10 mouse cellular contexts compared by ENCODE assay signal in the genomic region with DNA sequence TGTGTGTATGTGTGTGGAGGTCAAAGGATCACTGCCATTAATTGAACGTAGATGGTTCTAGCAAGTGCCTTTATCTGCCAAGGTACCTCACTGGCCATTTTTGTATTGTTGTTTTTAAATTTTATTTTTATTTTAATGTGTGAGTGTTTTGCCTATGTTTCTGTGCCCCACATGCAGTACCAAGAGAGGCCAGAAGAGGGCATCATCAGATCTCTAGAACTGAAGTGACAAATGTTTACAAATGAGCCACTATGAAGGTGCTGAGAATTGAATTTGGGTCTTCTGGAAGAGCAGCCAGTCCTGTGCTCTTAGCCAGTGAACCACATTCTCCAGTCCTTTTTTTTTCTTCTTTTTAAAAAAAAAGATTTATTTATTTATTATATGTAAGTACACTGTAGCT. TPM values are rescaled to one million over a fixed set of nuclear protein-coding genes. Genes with fewer than 3 reads are reported as not detected.
DNase-seq lines count a peak whose midpoint lies in the region; ATAC-seq and TF ChIP-seq lines count a peak whose summit lies in the region.
"Had no signal": no experiment of that assay in that cellular context is flagged by ENCODE, and none has a peak within 500 bp of the region (broad histone marks: within the 10 kb centered on the region; RNA-seq: fewer than 3 reads in every experiment).

No protein-coding gene starts in this region.

- H3K27me3 ChIP-seq in neural tube, embryonic 11.5 days (ENCODE audit: control insufficient read depth, insufficient read depth, low read length), result peaks cover 6% of the 10 kb centered on the region; the same call in 1 of the 2 replicates
- H3K27me3 ChIP-seq: lung, embryonic 15.5 days had no signal

- no peaks in the 10 kb centered on the region for H3K4me1 ChIP-seq in neural tube, embryonic 11.5 days (ENCODE audit: control insufficient read depth, insufficient read depth, low read length)

- peak; percentile 65 for DNase-seq in cerebellum, adult 9-10 months
- no peak for DNase-seq in cerebellum, adult 9-11 months
- DNase-seq in left cerebral cortex, adult 2 months (ENCODE audit: extremely low spot score in 1 of 2, low spot score in 2 of 2), result peak in 1 of 2 experiments; percentile 30
- DNase-seq in left cerebral cortex, postnatal 36 days (ENCODE audit: low spot score in 2 of 2), result no peak
- DNase-seq in MN1 (ENCODE audit: low spot score), result peak; percentile 64
- DNase-seq in neural tube, embryonic 11.5 days (ENCODE audit: low spot score), result peak; percentile 46
- DNase-seq in ovary, postnatal 10 days (ENCODE audit: low spot score), result no peak

- H3K4me2 ChIP-seq in neural tube, embryonic 11.5 days (ENCODE audit: low read depth), result no peak overlapping the region
- H3K4me2 ChIP-seq: lung, embryonic 15.5 days had no signal

- peak; percentile 86 for TF ChIP-seq CTCF in left cerebral cortex, adult 2 months (IDR thresholded peaks at IDR 0.05)

- H3K9me3 ChIP-seq in neural tube, embryonic 11.5 days (ENCODE audit: control insufficient read depth, low read length), result no peaks in the 10 kb centered on the region
- H3K9me3 ChIP-seq: lung, embryonic 15.5 days had no signal

- no peak overlapping the region for H3K27ac ChIP-seq in left cerebral cortex, adult 2 months
- H3K27ac ChIP-seq in neural tube, embryonic 11.5 days (ENCODE audit: low read depth, low read length), result no peak overlapping the region
- H3K27ac ChIP-seq: lung, embryonic 15.5 days had no signal

- ATAC-seq in erythroblast, adult 5-6 weeks (replicated peaks; ENCODE audit: low FRiP score, poor library complexity, severe bottlenecking), result peak; percentile 57; the same call in 1 of the 2 replicates
- no peak for ATAC-seq in neural tube, embryonic 11.5 days (ENCODE audit: insufficient read depth, low FRiP score, low TSS enrichment)

- intact Hi-C loops in left cerebral cortex, adult 2 months (cut with DNase I), result no loop called here
- intact Hi-C loops in left cerebral cortex, postnatal 36 days (cut with DNase I), result no loop called here

- H3K36me3 ChIP-seq in neural tube, embryonic 11.5 days (ENCODE audit: control insufficient read depth, insufficient read depth, low read length), result no peaks in the 10 kb centered on the region
- H3K36me3 ChIP-seq: lung, embryonic 15.5 days had no signal

- H3K9ac ChIP-seq in neural tube, embryonic 11.5 days (ENCODE audit: low read length), result no peak overlapping the region
- H3K9ac ChIP-seq: lung, embryonic 15.5 days had no signal

- no peak overlapping the region for H3K4me3 ChIP-seq in left cerebral cortex, adult 2 months
- no peak overlapping the region for H3K4me3 ChIP-seq in neural tube, embryonic 11.5 days (ENCODE audit: low read depth, low read length)
- H3K4me3 ChIP-seq: lung, embryonic 15.5 days had no signal

- WGBS in neural tube, embryonic 11.5 days, result 47% methylated on average over 1 of the region's 1 CpGs

RNA-seq across cellular contexts. Expression of a gene that starts 5.5 kb away (rescaled TPM):
- total RNA-seq in left cerebral cortex, adult 2 months (2021), result 1 to 10 TPM; 1.3 to 1.5 TPM
- 1 to 10 TPM; 1.4 TPM for total RNA-seq in left cerebral cortex, postnatal 36 days (2021)
- total RNA-seq in erythroblast, adult 5-6 weeks (2015; ENCODE audit: low replicate concordance), result 6.0 and 6.3 TPM in 2 replicates
- total RNA-seq in erythroblast, adult 5-6 weeks (2017; ENCODE audit: low replicate concordance), result 0.56 TPM in 1 of 2 replicates, not detected in the other
- 1.8 TPM in 2 replicates for polyA plus RNA-seq in neural tube, embryonic 11.5 days (2014; fragmentation: Nextera tagmentation; extraction: Ambion mirVana)

RNA-seq across cellular contexts. Expression of a gene that starts 11.1 kb away (rescaled TPM):
- not detected for total RNA-seq in left cerebral cortex, adult 2 months (2021)
- not detected for total RNA-seq in left cerebral cortex, postnatal 36 days (2021)
- not detected in 2 replicates for total RNA-seq in erythroblast, adult 5-6 weeks (2015; ENCODE audit: low replicate concordance)
- not detected in 2 replicates for total RNA-seq in erythroblast, adult 5-6 weeks (2017; ENCODE audit: low replicate concordance)
- polyA plus RNA-seq in neural tube, embryonic 11.5 days (2014; fragmentation: Nextera tagmentation; extraction: Ambion mirVana), result not detected in 2 replicates
- total RNA-seq: gastrocnemius, postnatal 36 days had no signal
- polyA plus RNA-seq: lung, embryonic 15.5 days had no signal

RNA-seq across cellular contexts. Expression of a gene that starts 25.8 kb away (rescaled TPM):
- total RNA-seq in left cerebral cortex, adult 2 months (2021), result 1 to 10 TPM; 8.0 to 9.5 TPM
- total RNA-seq in left cerebral cortex, postnatal 36 days (2021), result 1 to 10 TPM; 7.7 to 8.4 TPM
- 3.8 and 22.1 TPM in 2 replicates for total RNA-seq in erythroblast, adult 5-6 weeks (2015; ENCODE audit: low replicate concordance)
- total RNA-seq in erythroblast, adult 5-6 weeks (2017; ENCODE audit: low replicate concordance), result 2.3 TPM in 1 of 2 replicates, not detected in the other
- polyA plus RNA-seq in neural tube, embryonic 11.5 days (2014; fragmentation: Nextera tagmentation; extraction: Ambion mirVana), result 31.4 and 31.8 TPM in 2 replicates

RNA-seq across cellular contexts. Expression of a gene that starts 34.4 kb away (rescaled TPM):
- 1,000 to 10,000 TPM; 1,191 to 1,224 TPM for total RNA-seq in left cerebral cortex, adult 2 months (2021)
- 1,000 to 10,000 TPM; 1,175 to 1,315 TPM for total RNA-seq in left cerebral cortex, postnatal 36 days (2021)
- total RNA-seq in erythroblast, adult 5-6 weeks (2015; ENCODE audit: low replicate concordance), result 14.8 and 40.5 TPM in 2 replicates
- total RNA-seq in erythroblast, adult 5-6 weeks (2017; ENCODE audit: low replicate concordance), result 17.3 and 17.9 TPM in 2 replicates
- 191 and 196 TPM in 2 replicates for polyA plus RNA-seq in neural tube, embryonic 11.5 days (2014; fragmentation: Nextera tagmentation; extraction: Ambion mirVana)

Comparison
In these comparisons a context has a peak if more than half of its experiments do, and no peak if none do; other contexts are left out.
1. DNase-seq: peak in cerebellum, adult 9-10 months (single experiment), MN1 (single experiment) and neural tube, embryonic 11.5 days (single experiment); none in cerebellum, adult 9-11 months (single experiment), left cerebral cortex, postnatal 36 days (0 of 2) and ovary, postnatal 10 days (single experiment).